Mouse (Mus musculus) ES-E14 (cell line): Measurements from ENCODE around the gene Mrpl12. TPM values are rescaled to one million over a fixed set of nuclear protein-coding genes. Genes with fewer than 3 reads are reported as not detected.

Experiments used
- DNase-seq: peaks from one replicate; pipeline ENCODE4 v3.0.0-alpha.2; 2013; ENCODE audit warnings: low read depth, low spot score
- H3K27ac ChIP-seq: 2 replicates; pipeline ENCODE4 v1.5.1; 2012; ENCODE audit warnings: low read depth, mild to moderate bottlenecking, low read length, moderate library complexity, mixed read lengths; ENCODE audit not compliant: poor library complexity, insufficient read depth, severe bottlenecking
- H3K36me3 ChIP-seq: 2 replicates; pipeline ENCODE4 v1.6.1; 2012; ENCODE audit warnings: mild to moderate bottlenecking, low read length, moderate library complexity, mixed read lengths; ENCODE audit not compliant: control insufficient read depth, poor library complexity, insufficient read depth, severe bottlenecking
- H3K4me1 ChIP-seq, 2 experiments: fragments of 150-350 bp in 1 of 2; sonication (generic) in 1 of 2; 2 replicates each; pipeline ENCODE4 v1.6.1; 2012; ENCODE audit warnings: low read length in 2 of 2, mild to moderate bottlenecking in 1 of 2, mixed read lengths in 1 of 2; ENCODE audit not compliant: control insufficient read depth in 2 of 2, insufficient read depth in 2 of 2, poor library complexity in 1 of 2
- H3K4me3 ChIP-seq, 2 experiments: fragments of 150-350 bp in 1 of 2; sonication (generic) in 1 of 2; 2 replicates each; pipeline ENCODE4 v1.5.1; 2012; ENCODE audit warnings: low read length in 2 of 2, low read depth in 1 of 2, mild to moderate bottlenecking in 1 of 2, mixed read lengths in 1 of 2; ENCODE audit not compliant: insufficient read depth in 1 of 2, poor library complexity in 1 of 2, severe bottlenecking in 1 of 2
- H3K9ac ChIP-seq: 2 replicates; pipeline ENCODE4 v1.6.1; 2012; ENCODE audit warnings: low read depth, mild to moderate bottlenecking, low read length, mixed read lengths; ENCODE audit not compliant: poor library complexity, insufficient read depth, severe bottlenecking
- H3K9me3 ChIP-seq: fragments of 150-350 bp; sonication (generic); 2 replicates; pipeline ENCODE4 v1.6.1; 2012; ENCODE audit warnings: low read depth, mild to moderate bottlenecking, low read length; ENCODE audit not compliant: control insufficient read depth, insufficient read depth
- CHD2 ChIP-seq: IDR thresholded peaks from 2 replicates; pipeline ENCODE4 v1.6.1; 2014; ENCODE audit warnings: mild to moderate bottlenecking, low read depth, low read length, inconsistent platforms
- HCFC1 ChIP-seq: IDR thresholded peaks from 2 replicates; pipeline ENCODE4 v1.6.1; 2012; ENCODE audit warnings: low read length, inconsistent platforms, borderline replicate concordance; ENCODE audit not compliant: insufficient read depth
- ZC3H11A ChIP-seq: IDR thresholded peaks from 2 replicates; pipeline ENCODE4 v1.6.1; 2012; ENCODE audit warnings: low read depth, mild to moderate bottlenecking, inconsistent platforms, low read length, borderline replicate concordance
- ZNF384 ChIP-seq: IDR thresholded peaks from 2 replicates; pipeline ENCODE4 v1.6.1; 2012; ENCODE audit warnings: low read depth, low read length, inconsistent platforms
- in situ Hi-C, 2 experiments: fragments of 600-800 bp; cut with MboI; formaldehyde crosslinking; loops; one replicate each; pipeline ENCODE4 v1.15.1; 2025; ENCODE audit warnings: low sequenced_read_pairs in 2 of 2, inconsistent platforms in 1 of 2; ENCODE audit not compliant: unreplicated experiment in 2 of 2
- total RNA-seq: library from RNA; depleted of rRNA; stranded (reverse); fragments of 300-350 nt; gene quantifications from 2 replicates; pipeline ENCODE4 v1.2.3, GENCODE M21; 2012

The Mrpl12 gene
- total RNA-seq, 1 experiment, result 136 TPM

DNA sequence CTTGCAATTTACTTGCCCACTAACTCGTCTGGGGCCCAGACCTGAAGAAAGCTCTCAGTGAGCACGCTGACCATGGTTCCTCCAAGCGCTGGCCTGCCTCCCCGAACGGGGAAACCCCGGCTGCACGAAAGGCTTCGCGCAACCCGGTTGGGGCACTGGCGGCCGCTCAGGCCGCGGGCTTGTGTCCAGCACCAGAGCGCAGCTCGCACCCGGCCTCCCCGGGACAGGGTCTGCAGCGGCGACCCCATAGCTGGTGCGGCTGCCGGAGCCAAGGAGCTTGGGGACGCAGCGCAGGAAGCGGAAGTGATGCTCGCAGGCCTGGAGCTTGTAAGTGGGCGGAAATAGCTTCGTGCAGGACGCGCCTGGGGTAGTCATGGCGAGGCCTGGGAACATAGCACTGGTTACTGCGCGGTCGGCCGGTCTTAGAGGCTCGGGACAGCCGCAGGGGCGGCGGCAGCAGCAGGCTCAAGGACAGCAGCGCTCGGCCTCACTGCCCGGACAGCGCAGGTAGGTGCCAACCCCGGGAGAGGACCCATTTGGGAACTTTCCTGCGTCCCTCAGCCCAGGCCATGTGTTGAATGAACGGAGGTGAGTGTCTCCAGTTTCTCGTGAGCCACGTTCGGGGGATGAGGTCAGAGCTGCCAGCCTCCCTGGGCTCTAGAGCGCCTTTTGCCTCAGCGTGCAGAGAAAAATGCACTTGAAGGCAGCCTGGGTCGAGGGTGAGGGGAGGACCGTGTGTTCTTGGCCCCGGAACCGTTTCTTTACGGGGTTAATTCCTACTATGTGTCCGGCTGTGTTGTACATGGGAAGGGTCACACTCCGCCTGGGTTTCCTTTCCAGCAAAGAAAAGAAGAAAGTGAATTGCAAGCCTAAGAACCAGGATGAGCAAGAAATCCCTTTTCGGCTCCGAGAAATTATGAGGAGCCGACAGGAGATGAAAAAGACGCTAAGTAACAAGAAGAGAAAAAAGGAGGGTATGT lies 26.4 kb upstream of the Mrpl12 start, which contains the start of the genes Oxld1 and Ccdc137:
Gene Oxld1 (minus strand): TSS at position 297 of the 980 bp plus-strand sequence.
Gene Ccdc137 (plus strand): TSS at position 344 of the 980 bp plus-strand sequence.
- Histone ChIP-seq H3K4me3 (peak within 1 kb of the TSS; percentile 84 to 96), H3K36me3 (peaks cover 28% of the 10 kb centered on the region), H3K9me3 (no peaks in the 10 kb centered on the region), H3K27ac (no peak within 1 kb of the TSS), H3K9ac (peak within 1 kb of the TSS; percentile 82), H3K4me1 (no peaks in the 10 kb centered on the region; a peak in 1 of 4 replicates)
- DNase-seq, result peak; percentile 45
- TF ChIP-seq HCFC1 (peak; percentile 69; the same call in 1 of the 2 replicates), CHD2 (no peak)
- in situ Hi-C loops, result no loop called here

DNA sequence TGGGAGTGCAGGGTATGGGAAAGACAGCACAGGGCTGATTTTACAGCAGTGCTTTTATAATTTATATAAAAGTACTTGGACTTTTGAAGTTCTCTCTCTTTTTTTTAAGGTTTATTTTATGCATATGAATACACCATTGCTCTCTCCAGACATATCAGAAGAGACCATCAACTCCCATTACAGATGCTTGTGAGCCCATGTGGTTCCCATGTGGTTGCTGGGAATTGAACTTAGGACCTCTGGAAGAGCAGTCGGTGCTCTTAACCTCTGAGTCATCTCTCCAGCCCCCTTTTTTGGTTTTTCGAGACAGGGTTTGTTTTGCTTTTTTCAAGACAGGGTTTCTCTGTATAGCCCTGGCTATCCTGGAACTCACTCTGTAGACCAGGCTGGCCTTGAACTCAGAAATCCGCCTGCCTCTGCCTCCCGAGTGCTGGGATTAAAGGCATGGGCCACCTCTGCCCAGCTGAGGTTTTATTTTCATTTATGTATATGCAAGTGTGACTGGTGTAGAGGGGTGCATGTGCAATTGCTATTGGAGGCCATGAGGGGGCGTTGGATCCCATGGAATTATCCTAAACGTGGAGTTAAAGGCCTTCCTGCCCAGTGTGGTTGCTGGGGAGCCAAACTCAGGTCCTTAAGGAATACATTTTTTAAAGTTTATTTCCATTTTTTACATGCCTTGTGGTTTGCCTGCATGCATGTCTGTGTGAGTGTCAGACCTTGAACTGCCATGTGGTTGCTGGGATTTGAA lies 25.4 kb upstream of the Mrpl12 start:
- peaks cover 28% of the 10 kb centered on the region for H3K36me3 ChIP-seq

DNA sequence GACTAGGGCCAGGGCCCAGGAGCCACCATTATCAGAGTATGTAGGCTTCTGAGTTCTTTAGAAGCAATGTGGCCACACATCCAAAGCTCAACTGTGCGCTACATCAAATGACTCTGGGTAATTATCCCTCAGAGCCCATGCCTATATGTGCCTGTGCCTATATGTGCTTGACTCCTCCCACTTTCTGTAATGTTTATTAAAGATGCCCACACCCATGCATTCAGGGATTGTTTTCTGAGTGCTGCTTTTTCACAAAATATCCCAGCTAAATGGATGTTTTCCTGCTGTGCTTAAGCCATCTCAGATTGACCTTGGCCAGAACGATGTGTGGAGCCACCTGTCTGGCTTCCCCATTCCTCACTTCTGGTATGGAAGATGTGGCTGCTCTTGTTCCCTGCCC lies 20.9 kb upstream of the Mrpl12 start:
- Histone ChIP-seq H3K36me3 (peaks cover 28% of the 10 kb centered on the region), H3K9me3 (no peaks in the 10 kb centered on the region), H3K4me3 (no peak overlapping the region), H3K9ac (no peak overlapping the region), H3K27ac (no peak overlapping the region), H3K4me1 (0 out of 4 replicates have a peak, but pooled peaks cover 2% of the 10 kb centered on the region in 2 experiments)
- DNase-seq, result no peak
- in situ Hi-C loops, result no loop called here
- TF ChIP-seq ZC3H11A (no peak), HCFC1 (no peak), ZNF384 (no peak)

More for the DNA sequence above, 25.4 kb upstream of the Mrpl12 start:
- no peaks in the 10 kb centered on the region for H3K9me3 ChIP-seq
- in situ Hi-C loops, result no loop called here
- no peak for TF ChIP-seq CHD2
- no peak for TF ChIP-seq ZNF384
- DNase-seq, result no peak
- peak overlapping the region; percentile 84 to 96 for H3K4me3 ChIP-seq
- H3K27ac ChIP-seq, result no peak overlapping the region
- H3K9ac ChIP-seq, result peak overlapping the region; percentile 82; the same call in 1 of the 2 replicates
- H3K4me1 ChIP-seq, result no peaks in the 10 kb centered on the region; a peak in 1 of 4 replicates

DNA sequence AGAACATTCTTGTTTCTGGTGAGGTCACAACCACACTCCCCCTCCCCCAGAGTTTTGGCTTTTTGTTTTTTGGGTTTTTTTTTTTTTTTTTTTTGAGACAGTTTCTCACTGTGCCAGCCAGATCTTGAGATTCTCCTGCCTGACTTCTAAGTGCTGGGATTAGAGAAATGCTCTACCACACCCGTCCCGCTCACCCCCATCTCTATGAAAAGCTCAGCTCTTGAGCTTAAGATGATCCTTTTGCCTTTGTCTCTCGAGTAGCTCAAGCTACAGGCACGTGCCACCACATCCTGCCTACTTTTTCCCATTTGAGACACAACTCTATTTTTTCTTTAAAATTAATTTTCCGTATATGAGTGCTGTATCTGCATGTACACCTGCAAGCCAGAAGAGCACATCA lies 20.0 kb upstream of the Mrpl12 start:
- H3K4me1 ChIP-seq, result 0 out of 4 replicates have a peak, but pooled peaks cover 2% of the 10 kb centered on the region in 2 experiments
- no peak overlapping the region for H3K9ac ChIP-seq

More for the DNA sequence above, 20.0 kb upstream of the Mrpl12 start:
- TF ChIP-seq ZNF384, result no peak
- no peak overlapping the region for H3K4me3 ChIP-seq
- H3K36me3 ChIP-seq, result peaks cover 28% of the 10 kb centered on the region
- H3K27ac ChIP-seq, result no peak overlapping the region
- no peaks in the 10 kb centered on the region for H3K9me3 ChIP-seq
- no peak for DNase-seq
- in situ Hi-C loops, result no loop called here
